Mouse (Mus musculus) T-helper 1 cell (primary cell): Measurements from ENCODE around the gene Rras2.

Source experiments
- in situ Hi-C: fragments of 300-600 bp; cut with MboI, MseI; formaldehyde crosslinking; loops from one replicate; pipeline ENCODE4 v1.15.1; 2025; ENCODE audit warnings: high pct_unique_total_duplicates

Gene Rras2

GRCm38 (mm10) chr7:114117444-114117905 is at the start of gene Rras2:
Rras2 (minus strand) TSS chr7:114117781.
- in situ Hi-C loops: no loop called here

- in situ Hi-C loops: no loop called here
Measured at GRCm38 (mm10) chr7:114162975-114163374, 45.4 kb upstream of the Rras2 start.

- in situ Hi-C loops: no loop called here
Measured at GRCm38 (mm10) chr7:114161101-114161500, 43.5 kb upstream of the Rras2 start.

GRCm38 (mm10) chr7:114157716-114158278 is 40.2 kb upstream of the Rras2 start:
- in situ Hi-C loops: no loop called here

GRCm38 (mm10) chr7:114156364-114156763 is 38.8 kb upstream of the Rras2 start:
- in situ Hi-C loops: no loop called here

- in situ Hi-C loops: no loop called here
Measured at GRCm38 (mm10) chr7:114155053-114155865, 37.7 kb upstream of the Rras2 start.

GRCm38 (mm10) chr7:114151036-114151780 is 33.6 kb upstream of the Rras2 start:
- in situ Hi-C loops: loop anchor here (5.0 kb wide), 1 partner anchor 46 kb away; no protein-coding TSS in a partner anchor

- in situ Hi-C loops: no loop called here
Measured at GRCm38 (mm10) chr7:114149564-114149963, 32.0 kb upstream of the Rras2 start.

- in situ Hi-C loops: no loop called here
Measured at GRCm38 (mm10) chr7:114149135-114149534, 31.6 kb upstream of the Rras2 start.

GRCm38 (mm10) chr7:114145841-114146240 is 28.3 kb upstream of the Rras2 start:
- in situ Hi-C loops: no loop called here

GRCm38 (mm10) chr7:114142151-114142798 is 24.7 kb upstream of the Rras2 start:
- in situ Hi-C loops: no loop called here

- in situ Hi-C loops: no loop called here
Measured at GRCm38 (mm10) chr7:114140026-114140425, 22.4 kb upstream of the Rras2 start.

GRCm38 (mm10) chr7:114139400-114139799 is 21.8 kb upstream of the Rras2 start:
- in situ Hi-C loops: no loop called here

- in situ Hi-C loops: no loop called here
Measured at GRCm38 (mm10) chr7:114138261-114138660, 20.7 kb upstream of the Rras2 start.

GRCm38 (mm10) chr7:114135166-114135565 is 17.6 kb upstream of the Rras2 start:
- in situ Hi-C loops: no loop called here

- in situ Hi-C loops: no loop called here
Measured at GRCm38 (mm10) chr7:114133957-114134356, 16.4 kb upstream of the Rras2 start.

GRCm38 (mm10) chr7:114132316-114132715 is 14.7 kb upstream of the Rras2 start:
- in situ Hi-C loops: no loop called here

- in situ Hi-C loops: no loop called here
Measured at GRCm38 (mm10) chr7:114129281-114129680, 11.7 kb upstream of the Rras2 start.

- in situ Hi-C loops: no loop called here
Measured at GRCm38 (mm10) chr7:114118180-114118579, 599 bp upstream of the Rras2 start.

- in situ Hi-C loops: no loop called here
Measured at GRCm38 (mm10) chr7:114116711-114117351, 750 bp downstream of the Rras2 start.

GRCm38 (mm10) chr7:114115961-114116360 is 1.6 kb downstream of the Rras2 start:
- in situ Hi-C loops: no loop called here
